Mouse (Mus musculus) brain, embryonic 14.5 days (tissue): Measurements from ENCODE around the gene Ampd3. TPM values are rescaled to one million over a fixed set of nuclear protein-coding genes. Genes with fewer than 3 reads are reported as not detected.

ENCODE experiments used
- DNase-seq: peaks from one replicate; pipeline ENCODE4 v3.0.0-alpha.2; 2011; ENCODE audit warnings: low read depth
- CTCF ChIP-seq: fragments of 200-500 bp; IDR thresholded peaks from 2 replicates; pipeline ENCODE4 v1.5.1; 2012; ENCODE audit warnings: inconsistent platforms, mild to moderate bottlenecking, moderate library complexity, borderline replicate concordance; ENCODE audit not compliant: insufficient read depth, insufficient read length; ENCODE audit errors: extremely low read depth
- POLR2A ChIP-seq: fragments of 200-500 bp; IDR thresholded peaks from 2 replicates; pipeline ENCODE4 v1.6.1; 2012; ENCODE audit warnings: mild to moderate bottlenecking, inconsistent platforms, borderline replicate concordance; ENCODE audit not compliant: poor library complexity, insufficient read depth, insufficient read length, severe bottlenecking; ENCODE audit errors: extremely low read depth
- polyA plus RNA-seq: library from polyadenylated mRNA; depleted of rRNA; stranded (reverse); fragments of >200 nt; gene quantifications from 2 replicates; pipeline ENCODE4 v1.2.3, GENCODE M21; 2012

The Ampd3 gene
- polyA plus RNA-seq, 1 experiment, result 7.6 TPM

DNA sequence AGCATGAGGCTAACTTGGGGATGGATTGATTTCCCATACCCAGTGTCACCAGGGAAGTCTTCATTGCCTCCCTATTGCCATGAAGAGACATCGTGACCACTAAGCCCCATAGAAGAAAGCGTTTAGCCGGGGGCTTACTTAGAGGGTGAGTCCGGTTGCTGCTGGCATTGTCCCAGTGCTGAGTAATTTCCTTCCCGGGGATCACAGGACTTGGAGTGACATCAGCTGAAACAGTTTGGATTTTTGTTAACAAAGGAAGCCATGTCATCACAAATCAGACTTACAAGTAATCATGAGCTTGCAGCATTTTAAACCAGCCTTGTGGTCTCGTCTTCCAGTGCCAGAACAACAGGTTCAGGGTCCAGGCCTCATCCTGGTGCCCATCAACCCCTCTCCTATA is 19.3 kb downstream of the Ampd3 start:
- no peak for DNase-seq
- TF ChIP-seq CTCF, result no peak
- no peak for TF ChIP-seq POLR2A

DNA sequence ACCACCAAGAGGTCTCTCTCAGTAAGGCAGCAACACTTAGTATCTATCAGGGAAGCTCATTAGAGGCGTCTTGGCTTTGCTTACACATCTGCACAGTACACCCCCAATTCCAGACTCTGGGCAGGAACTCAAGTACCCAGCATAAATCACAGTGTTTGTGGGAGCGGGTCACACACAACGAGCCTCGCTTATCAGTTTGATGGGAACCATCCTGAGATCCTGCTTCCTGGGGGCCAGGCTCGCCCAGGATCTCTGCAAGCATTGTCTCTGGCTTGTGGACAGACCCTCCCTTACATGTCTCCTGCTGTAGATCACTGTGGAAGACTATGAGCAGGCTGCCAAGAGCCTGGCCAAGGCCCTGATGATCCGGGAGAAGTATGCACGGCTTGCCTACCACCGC is 22.9 kb downstream of the Ampd3 start:
- TF ChIP-seq POLR2A, result no peak
- TF ChIP-seq CTCF, result no peak
- DNase-seq, result no peak

DNA sequence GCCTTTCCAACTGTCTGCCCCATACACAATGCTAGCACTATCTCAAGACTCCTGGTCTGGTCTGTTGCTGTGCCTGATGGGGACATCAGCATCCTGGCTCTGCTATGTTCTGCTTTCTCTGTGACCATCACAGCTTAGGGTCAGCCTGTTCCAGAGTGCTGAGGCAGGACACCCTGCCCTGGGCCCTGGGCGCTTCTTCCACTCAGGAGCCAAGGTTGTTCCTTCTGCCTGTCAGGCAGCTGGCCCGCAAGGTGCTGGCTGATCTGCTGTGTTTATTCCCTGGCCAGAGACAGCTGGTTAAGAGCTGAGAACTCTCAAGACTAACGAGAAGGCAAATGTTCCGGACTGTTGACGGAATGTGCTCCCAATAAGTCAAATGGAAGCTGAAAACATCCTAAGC is 24.2 kb downstream of the Ampd3 start:
- TF ChIP-seq POLR2A (no peak), CTCF (no peak)
- DNase-seq, result no peak

DNA sequence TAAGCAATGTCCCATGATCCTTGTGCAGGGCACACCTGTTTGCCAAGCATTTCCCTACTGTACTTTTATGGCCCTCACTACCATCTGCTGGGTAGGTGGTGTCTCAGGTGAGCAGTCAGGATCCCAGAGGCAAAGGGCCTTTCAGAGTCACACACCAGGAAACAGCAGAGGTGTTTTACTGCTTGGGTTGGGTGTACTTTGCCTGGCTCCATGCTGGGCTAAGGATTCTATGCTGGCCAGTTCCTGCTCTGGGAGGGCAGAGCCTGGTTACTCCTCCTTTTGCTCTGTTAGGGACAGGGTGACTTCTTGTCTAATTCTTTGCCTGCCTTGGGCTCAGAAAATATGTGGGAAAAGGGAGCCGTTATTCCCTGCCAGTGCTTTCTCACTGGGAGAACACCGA is 24.8 kb downstream of the Ampd3 start:
- TF ChIP-seq POLR2A (no peak), CTCF (no peak)
- no peak for DNase-seq

DNA sequence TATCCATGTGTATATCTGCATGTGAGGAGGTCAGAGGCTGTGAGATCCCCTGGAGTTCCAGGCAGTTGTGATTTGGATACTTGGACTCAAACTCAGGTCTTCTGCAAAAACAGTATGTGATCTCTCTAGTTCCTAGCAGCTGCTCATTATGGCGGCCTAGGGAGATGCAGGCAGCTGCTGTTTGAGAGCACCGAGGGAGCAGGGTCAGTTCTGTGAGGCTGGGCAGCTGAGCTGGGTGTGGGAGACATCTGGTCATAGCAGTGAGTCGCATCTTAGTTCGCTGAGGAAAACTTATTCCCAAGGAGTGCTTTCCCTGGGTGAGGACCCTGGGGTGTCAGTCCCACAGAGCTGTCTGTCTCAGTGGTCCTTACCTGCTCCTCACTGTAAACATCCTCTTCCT is 26.7 kb downstream of the Ampd3 start:
- DNase-seq, result no peak
- TF ChIP-seq POLR2A, result no peak
- TF ChIP-seq CTCF, result no peak

DNA sequence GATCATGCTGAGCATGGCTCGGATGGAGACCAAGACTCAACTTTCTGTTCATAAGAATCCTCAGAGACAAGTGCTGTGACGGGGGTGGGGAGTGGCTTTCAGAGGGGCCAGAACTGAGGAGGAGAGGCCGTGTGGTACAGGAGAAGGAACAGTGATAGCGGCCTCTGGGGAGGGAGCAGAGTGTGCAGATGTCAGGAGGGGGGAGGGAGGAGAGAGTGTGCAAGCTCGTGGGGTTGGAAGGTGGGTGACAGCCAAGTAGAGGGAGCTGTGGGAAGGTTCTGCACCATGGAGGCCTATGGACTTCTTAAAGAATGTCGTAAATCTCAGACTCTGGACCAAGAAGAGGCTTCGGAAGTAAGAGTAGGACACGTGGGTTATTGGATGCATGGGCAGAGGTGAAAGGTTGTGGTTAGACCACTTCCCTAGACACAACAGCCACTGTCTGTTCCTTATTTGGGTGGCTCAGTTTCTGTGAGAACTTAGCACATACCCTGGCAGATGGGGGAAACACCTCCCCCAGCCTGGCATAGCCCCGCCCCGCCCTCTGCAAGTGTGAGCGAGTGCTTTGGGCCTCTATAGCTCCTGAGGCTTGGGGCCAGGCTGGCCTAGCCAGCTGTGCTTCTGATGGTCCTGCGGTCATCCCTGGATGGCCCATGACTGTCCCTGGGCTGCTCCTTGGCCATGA is 28.5 kb downstream of the Ampd3 start:
- no peak for DNase-seq
- TF ChIP-seq CTCF (no peak), POLR2A (no peak)

DNA sequence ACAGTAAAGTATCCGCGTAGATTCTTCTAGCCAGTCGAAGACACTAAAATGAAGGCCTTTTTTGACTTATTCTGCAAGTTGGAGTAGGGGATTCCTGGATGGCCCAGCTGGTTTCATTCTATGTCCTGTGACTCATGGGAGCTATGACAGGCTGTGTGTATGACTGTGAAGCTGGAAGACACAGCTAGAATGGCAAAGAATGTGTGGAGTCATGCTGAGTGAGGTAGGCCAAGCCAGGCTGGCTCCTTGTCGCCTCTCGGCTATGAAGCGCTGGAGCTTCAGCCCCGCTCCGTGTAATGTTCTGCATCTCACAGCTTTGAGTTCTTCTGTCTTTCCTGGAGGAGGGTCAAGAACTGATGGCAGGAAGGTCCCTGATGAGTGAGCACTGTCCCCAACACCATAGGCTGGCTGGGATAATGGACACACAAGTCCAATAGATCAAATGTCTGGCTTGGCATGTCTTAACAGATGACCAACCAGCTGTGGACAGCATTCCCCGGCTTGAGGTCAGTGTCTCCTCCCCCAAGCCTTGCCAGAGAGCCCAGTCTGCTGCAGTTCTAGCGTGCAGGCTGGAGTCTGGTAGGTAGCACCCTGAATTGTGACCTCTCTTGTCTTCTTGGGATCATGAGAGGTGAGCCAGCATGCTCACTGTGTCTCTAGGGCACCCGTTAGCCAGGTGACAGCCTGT is 29.9 kb downstream of the Ampd3 start:
- TF ChIP-seq CTCF (no peak), POLR2A (no peak)
- DNase-seq, result no peak

DNA sequence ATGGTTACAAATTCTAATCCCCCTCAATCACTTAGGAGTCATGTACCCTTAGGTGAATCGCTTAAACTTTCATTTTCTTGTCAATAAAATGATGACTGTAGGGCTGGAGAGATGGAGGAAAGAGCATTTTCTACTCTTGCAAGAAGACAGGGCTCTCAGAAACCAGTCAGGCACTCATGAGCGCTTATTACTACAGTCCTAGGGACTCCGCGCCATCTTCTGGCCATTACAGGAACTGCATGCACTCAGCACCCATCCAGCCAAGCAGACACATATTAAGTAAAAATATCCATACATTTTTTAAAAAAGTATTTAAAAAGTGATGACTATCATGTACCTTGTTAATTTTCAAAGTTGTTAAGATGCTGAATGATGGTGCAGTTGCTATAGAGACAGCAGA is 33.0 kb downstream of the Ampd3 start:
- TF ChIP-seq POLR2A, result no peak
- peak; percentile 92 for TF ChIP-seq CTCF
- peak; percentile 93 for DNase-seq

DNA sequence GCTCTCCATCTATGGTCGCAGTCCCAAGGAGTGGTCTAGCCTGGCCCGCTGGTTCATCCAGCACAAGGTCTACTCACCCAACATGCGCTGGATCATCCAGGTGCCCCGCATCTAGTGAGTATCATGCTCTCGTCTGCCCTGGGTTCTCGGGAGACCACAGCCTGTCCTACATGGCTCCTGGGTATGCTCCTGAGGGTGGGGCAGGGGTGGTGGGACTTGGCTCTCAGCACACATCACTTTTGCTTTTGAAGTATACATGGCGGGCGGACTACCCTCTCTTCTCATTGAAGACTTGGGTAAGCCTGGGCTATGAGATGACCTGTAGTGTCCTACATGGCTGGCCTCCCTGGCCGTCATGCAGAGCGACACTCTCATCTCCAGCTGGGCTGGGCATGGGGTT is 35.1 kb downstream of the Ampd3 start:
- TF ChIP-seq POLR2A (no peak), CTCF (no peak)

DNA sequence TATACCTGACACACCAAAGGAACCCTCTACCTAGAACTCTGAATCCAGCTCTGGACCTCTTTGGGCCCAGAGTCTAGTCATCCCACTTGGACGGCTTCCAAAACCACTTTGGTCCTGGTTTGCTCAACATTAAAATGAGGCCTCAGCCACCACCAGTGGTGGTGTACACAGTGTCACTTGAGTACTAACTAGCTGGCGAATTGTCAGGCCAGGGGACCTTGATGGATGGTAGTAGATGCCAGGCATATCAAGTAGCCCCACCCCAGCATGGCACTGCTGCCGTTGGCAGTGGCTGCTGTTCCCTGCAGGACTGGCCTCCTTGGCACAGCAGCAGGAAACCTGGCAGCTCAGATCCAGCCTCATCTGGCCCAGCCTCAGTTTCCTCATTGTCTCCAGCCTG is 36.3 kb downstream of the Ampd3 start:
- TF ChIP-seq CTCF, result no peak
- TF ChIP-seq POLR2A, result no peak
- DNase-seq, result peak; percentile 47

More for the DNA sequence above, 35.1 kb downstream of the Ampd3 start:
- no peak for DNase-seq

DNA sequence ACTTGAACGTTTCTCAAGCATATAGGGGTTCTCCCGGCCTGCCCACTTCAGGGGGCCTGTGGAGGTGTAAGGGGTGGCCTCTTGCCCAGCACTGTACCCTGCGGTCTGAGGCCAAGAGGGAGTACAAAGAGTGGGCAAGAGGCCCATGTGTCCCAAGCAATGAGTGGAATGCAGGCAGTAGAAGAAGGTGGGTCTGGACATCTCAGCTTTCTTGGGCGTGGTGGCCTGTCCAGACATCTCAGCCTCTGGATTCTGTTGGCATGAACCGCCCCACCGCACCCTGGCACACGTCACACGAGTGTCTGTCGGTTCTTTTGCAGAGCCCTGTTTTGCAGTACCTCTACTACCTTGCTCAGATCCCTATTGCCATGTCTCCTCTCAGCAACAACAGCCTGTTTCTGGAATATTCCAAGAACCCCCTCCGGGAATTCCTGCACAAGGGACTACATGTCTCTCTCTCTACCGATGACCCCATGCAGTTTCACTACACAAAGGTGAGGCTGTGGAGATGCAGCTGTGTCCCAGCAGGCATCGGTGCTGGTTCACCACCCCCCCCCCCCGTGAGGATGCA is 39.5 kb downstream of the Ampd3 start:
- no peak for DNase-seq

More for the DNA sequence above, 39.5 kb downstream of the Ampd3 start:
- TF ChIP-seq CTCF, result no peak
- no peak for TF ChIP-seq POLR2A
